Mouse (Mus musculus) skeletal muscle tissue, adult 2 months (tissue): Measurements from ENCODE around the gene Cmah.

Source experiments
- DNase-seq: peaks from one replicate; pipeline ENCODE4 v3.0.0-alpha.2; 2012; ENCODE audit warnings: low read depth, low spot score

Cmah gene

DNA sequence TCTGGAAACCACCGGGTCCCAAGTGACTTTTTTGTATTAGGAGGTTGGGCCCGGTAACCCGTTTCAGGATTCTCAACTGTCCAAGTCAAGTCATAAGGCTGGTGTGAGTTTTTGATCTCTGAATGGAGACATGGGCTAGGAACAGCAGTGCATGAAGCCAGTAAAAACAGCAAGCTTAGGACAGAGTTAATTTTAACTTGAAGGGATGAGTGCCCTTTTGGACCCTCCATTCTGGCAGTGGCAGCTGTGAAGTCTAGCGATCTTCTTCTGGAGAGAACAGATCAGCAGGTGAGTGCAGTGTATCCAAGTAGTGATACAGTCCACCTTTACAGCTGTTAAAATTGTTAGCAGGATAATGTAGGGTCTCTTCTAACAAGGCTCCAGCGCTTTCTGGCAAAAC, at the start of gene Cmah:
Gene Cmah, plus strand, starts transcription at position 204 of the 400 bp plus-strand sequence.
- DNase-seq, result no peak

DNA sequence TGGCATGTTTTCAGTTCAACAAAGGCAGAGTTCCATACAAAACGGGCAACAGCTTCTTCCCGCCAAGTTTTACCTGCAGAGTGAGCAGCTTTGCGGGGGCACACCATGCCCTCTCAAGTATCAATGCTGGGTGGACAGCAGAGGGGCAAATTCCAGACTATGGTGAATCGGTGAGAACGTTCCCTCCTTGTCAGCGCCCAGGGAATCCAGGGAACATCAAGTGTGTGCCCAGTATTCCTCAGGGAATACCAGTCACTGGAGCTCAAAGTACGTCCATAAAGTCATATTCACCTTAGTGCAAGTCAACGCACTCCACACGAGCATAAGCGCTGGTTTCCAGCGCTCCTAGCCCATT, 47.8 kb upstream of the Cmah start:
- no peak for DNase-seq

DNA sequence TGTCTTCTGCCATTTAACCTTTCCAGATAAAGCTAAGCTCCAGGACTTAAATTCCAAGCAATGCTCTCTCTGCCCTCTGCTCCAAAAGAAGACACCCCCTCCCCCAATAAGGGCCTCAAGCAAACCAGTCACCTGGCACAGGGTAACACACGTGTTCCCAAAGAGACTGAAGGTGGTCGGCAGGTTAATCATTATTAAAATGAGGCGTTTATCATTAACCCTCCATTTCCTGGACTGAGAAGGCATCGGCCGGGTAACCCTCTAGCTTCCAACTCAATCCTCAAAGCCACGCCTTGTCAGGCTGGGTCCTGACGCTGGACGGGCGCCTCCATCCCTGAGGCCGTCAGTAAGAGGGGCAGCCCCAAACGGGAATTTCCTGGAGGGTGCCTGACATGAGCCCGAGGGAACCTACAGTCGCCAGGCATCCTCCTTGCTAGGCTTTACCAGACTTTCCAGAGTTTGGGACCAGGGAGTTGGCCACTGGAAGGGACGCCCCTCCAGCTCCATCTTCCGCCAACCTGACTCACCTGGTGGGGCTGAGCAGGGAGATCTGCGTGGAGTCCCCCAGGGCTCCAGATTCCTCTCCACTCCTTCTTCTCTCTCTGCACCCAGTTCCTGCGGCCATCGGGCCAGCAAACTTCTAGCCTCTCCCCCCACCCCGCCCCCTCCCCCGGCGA, 47.3 kb upstream of the Cmah start:
- no peak for DNase-seq

DNA sequence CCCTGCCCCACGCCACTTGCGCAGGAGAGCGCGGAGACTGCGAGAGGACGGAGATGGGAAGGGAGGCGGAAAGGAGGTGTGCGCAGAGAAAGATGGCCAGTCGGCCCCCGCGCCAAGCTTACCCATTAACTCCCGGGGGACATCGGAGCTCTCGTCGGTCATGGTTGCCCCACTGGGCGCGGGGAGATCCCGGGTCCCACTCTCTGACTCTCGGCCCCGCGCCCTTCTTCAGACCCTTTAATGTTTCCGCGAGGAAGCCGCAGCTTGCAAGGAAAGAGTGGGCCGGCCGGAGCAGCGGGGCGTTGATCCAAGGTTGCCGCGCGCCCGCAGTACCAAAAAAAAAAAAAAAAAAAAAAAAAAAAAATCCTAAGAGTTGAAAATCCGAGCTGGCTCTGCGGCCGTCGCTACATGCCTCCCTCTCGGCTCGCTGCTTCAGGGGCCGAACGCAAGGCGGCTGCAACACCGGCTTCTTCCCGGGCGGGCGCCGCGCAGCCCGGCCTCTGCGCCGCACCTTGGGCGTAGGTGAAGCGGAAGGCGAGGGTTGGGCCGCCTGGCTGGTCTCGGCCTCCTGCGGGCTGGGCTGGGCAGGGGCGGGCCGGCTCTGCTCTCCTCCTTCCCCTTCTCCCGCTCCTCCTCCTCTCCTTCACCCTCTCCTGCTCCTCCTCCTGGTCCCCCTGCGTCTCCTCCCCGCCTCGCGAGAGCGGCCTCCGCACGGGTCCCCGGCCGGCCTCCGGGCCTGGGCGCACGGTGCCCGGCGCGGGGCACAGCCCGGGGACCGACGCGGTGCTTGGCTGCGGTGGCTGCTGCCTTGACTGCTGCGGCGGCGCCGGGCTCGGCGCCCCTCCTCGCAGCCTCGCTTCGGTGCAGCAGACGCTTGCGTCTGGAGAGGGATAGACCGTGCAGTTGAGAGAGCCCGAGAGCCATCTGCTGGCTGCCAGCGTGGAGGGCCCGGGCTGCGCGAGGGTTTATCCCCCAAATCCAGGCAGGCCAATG, 46.5 kb upstream of the Cmah start, which contains the start of gene Carmil1:
Gene Carmil1, minus strand, starts transcription at position 357 of the 993 bp plus-strand sequence.
- peak; percentile 54 for DNase-seq

DNA sequence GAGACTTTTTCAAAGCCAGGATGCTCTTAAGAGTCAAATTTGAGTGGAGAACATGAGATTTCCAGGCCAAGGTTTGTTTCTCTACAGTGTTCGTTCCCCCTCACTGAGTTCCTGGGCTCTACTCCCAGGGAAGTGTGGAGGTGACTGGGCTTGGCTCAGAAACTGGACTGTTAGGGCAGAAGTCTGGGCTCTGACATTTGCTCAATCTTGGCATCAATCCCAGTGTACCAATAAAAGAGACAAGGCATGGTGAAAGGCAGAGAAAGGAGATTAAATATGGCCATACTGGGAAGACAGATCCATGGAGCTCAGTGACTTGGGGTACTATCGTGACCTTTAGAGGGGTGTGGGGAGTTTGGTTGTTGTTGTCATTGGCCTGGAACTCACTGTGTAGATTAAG, 39.8 kb upstream of the Cmah start:
- DNase-seq, result no peak

DNA sequence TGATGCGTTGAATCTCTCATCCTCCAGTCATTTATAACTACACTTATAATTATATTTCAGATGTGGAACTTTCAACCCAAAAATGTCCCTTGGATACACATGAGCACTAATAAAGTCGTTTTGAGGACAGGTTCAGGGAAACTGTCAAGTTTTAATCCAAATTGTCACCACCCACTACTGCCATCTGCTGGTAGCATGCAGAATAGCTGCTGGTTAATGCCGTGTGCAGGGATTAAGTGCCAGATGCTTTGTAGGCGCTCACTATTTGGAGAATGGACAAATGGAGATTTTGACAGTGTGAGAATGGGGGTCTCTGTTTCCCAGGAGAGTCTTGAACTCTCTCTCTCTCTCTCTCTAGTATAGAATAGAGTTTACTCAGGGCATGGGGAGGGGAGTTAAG, 30.0 kb upstream of the Cmah start:
- no peak for DNase-seq

DNA sequence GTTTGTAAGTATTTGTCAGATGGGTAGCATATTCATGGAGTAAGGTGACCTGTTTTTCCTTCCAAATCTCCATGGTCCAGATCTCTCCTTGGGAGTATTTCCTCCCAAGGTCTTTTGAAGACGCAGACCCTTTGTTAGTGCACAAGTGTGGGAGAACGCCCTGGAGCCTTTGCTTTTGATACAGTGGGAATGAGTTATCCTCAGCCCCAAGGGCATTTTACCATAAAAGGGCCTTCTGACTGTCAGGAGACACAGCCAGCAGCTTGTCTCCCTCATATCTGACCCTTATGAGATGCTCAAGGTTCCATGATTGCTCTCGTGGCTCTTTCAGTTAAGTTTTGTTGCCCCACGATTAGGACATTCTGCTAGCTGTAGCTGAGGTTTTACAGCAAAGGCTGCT, 21.7 kb upstream of the Cmah start:
- DNase-seq, result no peak

DNA sequence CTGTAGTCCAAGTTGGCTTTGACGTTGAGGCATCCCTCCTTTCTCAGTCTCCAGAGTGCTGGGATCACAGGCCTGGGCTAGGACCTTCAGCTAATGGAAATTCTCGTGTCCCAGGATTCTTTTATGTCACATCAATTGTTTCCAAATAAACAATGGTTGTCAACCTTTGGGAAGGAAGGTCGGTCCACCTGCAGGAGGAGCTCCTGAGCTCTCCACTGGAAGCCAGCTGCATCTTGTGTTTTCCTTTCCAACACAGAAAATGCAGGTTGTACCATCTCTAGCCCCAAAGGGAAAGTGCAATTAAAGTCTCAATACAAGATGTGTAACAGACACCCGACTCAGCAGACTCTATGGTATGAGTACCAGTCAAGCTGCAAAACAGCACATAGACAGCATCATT, 21.0 kb upstream of the Cmah start:
- no peak for DNase-seq

DNA sequence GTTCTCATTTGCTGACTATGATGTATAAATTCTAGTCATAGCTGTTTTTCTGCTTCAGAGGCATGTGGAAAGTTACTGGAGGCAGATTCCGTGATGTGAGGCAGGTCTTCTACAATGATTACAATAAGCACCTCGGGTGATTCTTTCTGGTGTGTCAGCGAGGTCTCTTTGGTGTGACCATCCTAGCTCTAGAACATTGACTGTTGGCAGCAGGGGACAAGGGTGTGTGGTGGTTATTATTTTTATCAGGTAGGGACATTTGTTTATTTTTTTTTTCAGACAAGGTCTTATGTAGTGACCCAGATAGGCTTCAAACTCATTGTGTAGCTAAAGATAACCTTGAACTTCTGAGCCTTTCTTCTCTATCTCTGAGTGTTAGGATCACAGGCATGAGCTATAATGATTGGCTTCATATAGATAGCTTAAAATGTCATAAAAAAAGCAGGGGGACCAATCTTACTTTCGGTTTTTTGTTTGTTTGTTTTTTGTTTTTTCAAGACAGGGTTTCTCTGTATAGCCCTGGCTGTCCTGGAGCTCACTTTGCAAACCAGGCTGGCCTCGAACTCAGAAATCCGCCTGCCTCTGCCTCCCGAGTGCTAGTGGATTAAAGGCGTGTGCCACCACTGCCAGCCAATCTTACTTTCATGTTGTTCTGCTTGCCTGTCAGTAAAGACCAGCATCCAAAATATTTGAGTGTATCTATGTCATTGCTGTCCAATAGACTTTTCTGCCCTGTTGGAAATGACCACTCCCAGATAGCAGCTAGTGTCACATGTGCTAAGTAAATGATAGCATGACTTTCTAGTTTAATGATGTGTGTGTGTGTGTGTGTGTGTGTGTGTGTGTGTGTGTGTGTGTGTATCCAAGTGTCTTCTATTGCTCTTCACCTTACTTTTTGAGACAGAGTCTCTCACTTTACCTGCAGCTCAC, 15.9 kb upstream of the Cmah start:
- no peak for DNase-seq

DNA sequence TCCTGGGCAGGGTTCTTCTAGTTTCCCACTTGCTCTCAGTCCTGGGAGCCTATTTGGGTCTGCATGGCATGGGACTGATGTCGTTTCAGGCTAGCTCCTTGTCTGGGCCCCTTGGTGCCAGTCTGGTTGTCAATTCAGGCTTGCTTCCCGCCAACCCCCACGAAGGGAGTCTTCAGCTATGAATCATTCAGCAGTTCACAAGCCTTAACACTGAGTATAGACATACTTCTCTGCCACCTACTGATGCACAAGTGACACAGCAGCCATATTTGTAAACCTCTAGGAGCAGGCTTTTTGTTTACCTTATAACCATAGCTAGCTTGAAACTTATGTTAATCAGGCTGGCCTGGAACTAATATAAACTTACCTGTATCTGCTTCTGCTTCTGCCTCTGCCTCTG, 10.6 kb upstream of the Cmah start:
- DNase-seq, result no peak

DNA sequence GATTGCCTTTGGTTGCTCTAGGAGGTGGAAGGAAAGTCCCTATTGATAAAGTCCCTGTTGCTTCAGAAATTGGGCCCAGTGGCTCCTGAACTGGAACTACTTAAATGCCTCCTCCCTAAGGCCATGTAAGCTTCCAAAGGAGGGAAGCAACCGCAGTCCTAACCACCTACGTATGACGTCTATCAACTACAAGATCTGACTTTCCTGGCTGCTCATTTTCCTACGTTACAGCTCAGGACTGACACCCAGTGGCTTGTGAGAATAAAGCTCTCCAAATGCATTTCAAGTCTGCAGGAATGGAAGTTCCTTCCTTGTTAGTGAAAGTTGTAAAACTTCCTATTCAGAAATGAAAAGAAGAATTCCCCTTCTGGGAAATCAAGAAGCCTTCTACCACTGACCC, 8.6 kb upstream of the Cmah start:
- no peak for DNase-seq

DNA sequence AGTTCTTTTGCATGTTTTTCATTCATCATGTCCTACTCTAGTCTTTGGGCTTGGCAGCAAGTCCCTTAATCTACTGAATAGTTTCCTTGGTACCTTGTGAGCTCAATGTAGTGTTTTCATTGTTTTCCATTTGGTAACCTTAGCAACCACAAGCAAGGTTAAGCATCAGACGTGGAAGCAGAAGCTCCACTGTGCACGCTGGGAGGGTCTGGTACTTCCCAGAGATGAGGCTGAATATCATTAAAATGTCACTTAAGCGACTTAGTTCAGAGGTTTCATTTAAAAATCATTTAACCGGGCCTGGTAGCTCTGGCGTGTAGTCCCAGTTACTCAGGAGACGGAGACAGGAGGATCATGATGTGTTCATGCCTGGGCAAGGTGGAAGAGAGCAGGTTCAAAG, 5.9 kb upstream of the Cmah start:
- DNase-seq, result no peak

DNA sequence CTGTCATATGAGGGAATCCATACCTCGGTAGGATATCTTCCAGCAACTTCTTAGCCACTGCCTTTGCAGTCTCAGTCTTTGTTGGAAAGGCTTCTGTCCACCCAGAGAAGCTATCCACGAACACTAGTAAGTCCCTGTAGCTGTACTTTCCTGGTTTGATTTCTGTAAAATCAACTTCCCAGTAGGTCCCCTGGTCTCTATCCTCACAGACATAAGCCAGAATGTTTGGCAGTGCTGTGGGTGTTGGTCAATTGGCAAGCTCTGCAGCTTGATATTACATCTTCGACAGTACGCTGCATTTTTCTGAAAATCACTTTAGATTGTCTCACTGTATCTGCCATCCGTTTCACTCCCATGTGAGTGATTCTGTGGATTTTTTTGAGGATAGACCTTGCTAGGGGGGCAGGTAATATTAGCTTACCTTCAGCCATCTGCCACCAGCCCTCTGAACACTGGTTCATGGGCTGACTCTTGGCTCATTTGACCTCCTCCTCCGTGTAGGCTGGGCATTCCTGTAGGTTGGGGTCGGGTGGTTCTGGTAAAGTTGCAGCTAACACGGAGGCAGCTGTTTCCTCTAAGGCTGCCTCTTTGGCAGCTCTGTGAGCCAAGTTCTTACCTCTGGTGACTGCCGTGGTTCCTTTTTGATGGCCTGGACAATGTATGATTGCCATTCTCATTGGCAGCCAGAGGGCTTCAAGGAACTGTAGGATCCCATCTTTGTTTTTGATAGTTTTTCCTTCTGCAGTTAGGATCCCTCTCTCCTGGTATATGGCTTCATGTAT, 1.0 kb downstream of the Cmah start:
- DNase-seq, result no peak

DNA sequence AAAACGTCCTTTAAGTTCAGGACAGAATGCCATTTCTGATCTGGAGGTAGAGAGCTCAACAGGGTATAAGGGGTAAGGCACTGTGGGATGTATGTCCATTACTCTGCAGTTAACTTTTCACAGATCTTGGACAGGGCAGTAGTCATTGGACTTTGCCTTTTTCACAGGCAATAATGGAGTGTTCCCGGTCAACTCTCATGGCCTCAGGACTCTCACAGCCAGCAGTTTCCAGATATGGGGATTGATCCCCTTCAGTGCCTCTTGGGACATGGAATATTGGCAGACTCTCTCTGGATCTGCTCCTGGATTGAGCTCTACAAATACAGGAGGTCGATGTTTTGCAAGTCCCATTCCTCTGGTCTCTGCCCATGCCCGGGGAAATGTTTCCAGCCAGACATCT, 2.9 kb downstream of the Cmah start:
- DNase-seq, result no peak

DNA sequence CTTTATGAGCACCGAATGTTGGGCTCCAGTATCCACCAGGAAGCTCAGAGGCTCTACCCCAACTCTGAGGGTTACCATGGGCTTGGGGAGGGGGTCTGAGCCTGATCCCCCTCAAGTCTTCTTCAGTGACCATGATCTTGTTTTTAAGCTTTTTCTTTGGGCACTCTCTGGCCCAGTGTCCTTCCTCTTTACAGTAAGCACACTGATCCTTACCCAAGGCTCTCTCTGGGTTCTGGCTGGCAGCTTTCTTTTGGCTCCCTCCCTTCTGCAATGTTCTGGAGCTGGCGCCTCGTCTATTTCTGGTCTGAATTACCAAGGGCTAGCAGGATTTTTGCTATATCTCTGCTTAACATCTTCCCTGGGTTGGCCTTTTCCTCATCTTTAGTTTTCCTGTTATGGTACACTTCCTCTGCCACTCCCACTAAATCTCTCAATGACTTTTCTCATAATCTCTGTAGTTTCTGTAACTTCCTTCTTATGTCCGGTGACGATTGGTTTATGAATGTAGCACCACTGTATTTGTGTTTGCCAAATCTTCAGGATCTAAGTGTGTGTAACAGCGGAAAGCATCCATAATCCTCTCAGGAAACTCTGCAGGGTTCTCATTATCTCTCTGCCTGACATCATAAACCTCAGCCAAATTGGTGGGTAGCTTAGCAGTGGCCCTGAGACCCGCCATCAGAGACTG, 3.8 kb downstream of the Cmah start:
- no peak for DNase-seq

DNA sequence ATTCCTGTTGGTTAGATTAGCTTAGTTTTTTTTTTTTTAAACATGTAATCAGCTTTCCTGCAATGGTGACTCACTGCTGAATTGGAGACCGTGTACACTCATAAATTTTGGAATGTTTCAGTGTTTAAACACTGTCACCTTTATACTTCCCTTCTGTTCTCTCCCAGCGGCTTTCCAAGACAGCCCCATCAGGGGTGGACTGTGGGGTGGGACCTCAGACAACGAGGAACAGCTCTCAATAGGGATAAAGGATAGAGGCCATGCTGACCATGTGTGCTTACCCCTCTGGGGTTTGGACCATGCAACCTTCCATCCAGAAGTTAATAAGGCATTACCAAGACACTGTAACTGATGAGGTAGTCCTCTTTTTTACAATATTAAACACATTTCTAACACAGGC, 5.3 kb downstream of the Cmah start:
- DNase-seq, result no peak

DNA sequence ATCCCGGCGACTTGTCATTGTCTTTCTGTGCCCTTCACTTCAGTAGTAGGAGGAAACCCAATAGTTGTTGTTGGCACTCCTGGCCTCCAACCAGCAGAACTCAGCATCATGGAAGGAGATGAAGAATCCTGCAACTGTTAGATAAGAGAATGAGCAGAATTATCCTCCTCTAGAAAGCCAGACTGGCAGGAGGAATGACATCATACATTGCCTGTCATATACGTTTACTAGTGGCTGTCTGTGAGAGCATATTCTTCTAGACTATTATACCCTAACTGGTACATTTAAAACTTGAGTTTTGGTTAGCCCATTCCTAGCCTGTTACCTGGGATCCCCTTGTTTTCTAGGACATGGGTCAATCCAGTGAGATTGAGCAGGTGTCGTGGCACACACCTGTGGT, 9.6 kb downstream of the Cmah start:
- no peak for DNase-seq

DNA sequence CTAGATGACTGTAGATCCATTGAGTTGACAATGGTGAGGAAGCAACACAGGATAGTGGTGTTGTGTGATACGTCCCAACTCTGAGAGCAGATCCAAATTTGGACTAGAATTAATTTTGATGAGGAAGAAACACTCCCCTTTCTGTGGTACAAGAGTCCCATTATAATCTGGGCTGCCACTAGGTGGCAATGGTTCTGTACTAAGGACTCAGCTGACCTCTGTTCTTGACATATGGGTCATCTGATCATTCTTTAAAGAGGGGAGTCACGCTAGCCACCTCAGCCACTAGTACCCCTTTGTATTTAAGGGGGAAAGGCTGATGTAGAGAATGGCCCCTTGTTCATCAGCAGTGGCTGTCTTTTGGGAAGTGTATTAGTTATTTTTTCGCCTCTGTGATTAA, 10.7 kb downstream of the Cmah start:
- DNase-seq, result peak; percentile 27

DNA sequence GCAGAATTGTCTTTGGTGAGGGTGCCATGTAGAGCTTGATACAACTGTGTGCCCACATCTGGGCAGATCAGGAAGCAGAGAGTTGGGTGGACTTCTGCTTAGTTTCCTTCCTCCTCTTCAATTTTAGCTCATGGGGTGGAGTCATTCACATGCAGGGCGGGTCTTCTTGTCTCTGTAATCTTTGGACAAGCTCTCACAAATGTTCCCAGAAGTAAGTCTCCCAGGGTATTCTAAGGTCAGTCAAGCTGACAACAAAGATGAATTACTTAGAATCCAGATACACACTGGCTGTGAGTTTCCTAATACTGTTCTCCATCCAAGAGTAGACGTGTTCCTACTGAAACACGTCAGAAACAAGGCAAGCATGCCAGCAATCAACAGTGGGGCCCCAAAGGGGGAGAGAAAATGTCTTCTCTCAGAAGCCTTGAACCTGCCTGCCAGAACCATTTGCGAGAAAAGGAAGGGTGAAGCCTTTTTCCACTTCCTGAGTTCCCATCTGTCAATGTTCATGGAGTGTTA, 11.2 kb downstream of the Cmah start:
- peak; percentile 82 for DNase-seq

DNA sequence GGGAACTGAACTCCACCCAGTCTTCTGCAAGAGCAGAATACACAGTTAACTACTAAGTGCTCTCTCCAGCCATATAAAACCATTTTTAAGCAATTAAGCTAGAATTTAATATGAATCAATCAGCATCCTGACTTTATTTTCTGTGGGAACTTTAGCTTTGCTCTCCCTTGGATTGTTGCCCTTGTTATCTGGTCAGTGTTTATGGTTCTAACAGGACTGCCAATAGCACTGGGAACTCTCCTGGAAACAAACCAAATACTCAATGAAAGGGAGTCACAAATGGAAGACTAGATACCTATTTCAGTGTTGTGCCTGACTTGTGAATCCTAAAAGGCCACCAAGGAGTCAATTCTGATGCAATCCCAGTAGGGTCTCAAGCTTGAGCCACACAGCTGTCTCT, 12.7 kb downstream of the Cmah start:
- no peak for DNase-seq
